Mouse (Mus musculus): Measurements from ENCODE around the gene Pofut2.

Gene Pofut2

GRCm38 (mm10) chr10:77231861-77232755 is 26.9 kb upstream of the Pofut2 start:
- no peak for DNase-seq

- no peak for DNase-seq
Measured at GRCm38 (mm10) chr10:77233230-77233629, 25.8 kb upstream of the Pofut2 start.

GRCm38 (mm10) chr10:77234991-77235616 is 23.9 kb upstream of the Pofut2 start:
- DNase-seq: peak; percentile 43 to 70

GRCm38 (mm10) chr10:77237795-77238580 is 21.0 kb upstream of the Pofut2 start:
- no peak for DNase-seq

GRCm38 (mm10) chr10:77240764-77241163 is 18.3 kb upstream of the Pofut2 start:
- DNase-seq: peak; percentile 28 to 66

GRCm38 (mm10) chr10:77242396-77242795 is 16.6 kb upstream of the Pofut2 start:
- DNase-seq: no peak

GRCm38 (mm10) chr10:77242871-77243270 is 16.1 kb upstream of the Pofut2 start:
- peak; percentile 28 to 54 for DNase-seq

- peak in 1 of 2 experiments; percentile 18 for DNase-seq
Measured at GRCm38 (mm10) chr10:77243572-77244161, 15.4 kb upstream of the Pofut2 start.

GRCm38 (mm10) chr10:77244777-77245176 is 14.2 kb upstream of the Pofut2 start:
- no peak for DNase-seq

GRCm38 (mm10) chr10:77247048-77247447 is 12.0 kb upstream of the Pofut2 start:
- DNase-seq: no peak

- DNase-seq: no peak
Measured at GRCm38 (mm10) chr10:77247707-77248106, 11.3 kb upstream of the Pofut2 start.

- peak; percentile 52 to 63 for DNase-seq
Measured at GRCm38 (mm10) chr10:77251223-77251783, 7.7 kb upstream of the Pofut2 start.

GRCm38 (mm10) chr10:77251784-77252539 is 7.1 kb upstream of the Pofut2 start:
- peak; percentile 49 to 54 for DNase-seq

GRCm38 (mm10) chr10:77252790-77253189 is 6.2 kb upstream of the Pofut2 start:
- peak; percentile 78 to 86 for DNase-seq

- DNase-seq: no peak
Measured at GRCm38 (mm10) chr10:77255231-77255630, 3.8 kb upstream of the Pofut2 start.

- DNase-seq: no peak
Measured at GRCm38 (mm10) chr10:77255676-77256075, 3.3 kb upstream of the Pofut2 start.

- no peak for DNase-seq
Measured at GRCm38 (mm10) chr10:77258041-77258590, 902 bp upstream of the Pofut2 start.

- DNase-seq: no peak
Measured at GRCm38 (mm10) chr10:77260166-77260875, 1.3 kb downstream of the Pofut2 start.

- peak; percentile 18 to 60 for DNase-seq
Measured at GRCm38 (mm10) chr10:77266281-77266680, 7.3 kb downstream of the Pofut2 start.

- peak in 1 of 2 experiments; percentile 31 for DNase-seq
Measured at GRCm38 (mm10) chr10:77267027-77267426, 8.0 kb downstream of the Pofut2 start.

- no peak for DNase-seq
Measured at GRCm38 (mm10) chr10:77269129-77269528, 10.1 kb downstream of the Pofut2 start.
